Mouse (Mus musculus) kidney, adult 2 months (tissue): ENCODE results near the gene Cldn12. TPM values are rescaled to one million over a fixed set of nuclear protein-coding genes. Genes with fewer than 3 reads are reported as not detected.

Source experiments
- DNase-seq: peaks from one replicate; pipeline ENCODE4 v3.0.0; 2021
- H3K27ac ChIP-seq: fragments of 200-500 bp; 2 replicates; pipeline ENCODE4 v1.5.1; 2012; ENCODE audit warnings: low read depth, low read length, control low read depth, inconsistent platforms; ENCODE audit not compliant: insufficient read depth
- H3K27me3 ChIP-seq: fragments of 200-500 bp; replicated peaks from 2 replicates; pipeline ENCODE4 v1.6.1; 2012; ENCODE audit warnings: mild to moderate bottlenecking, moderate library complexity, low read length, inconsistent platforms; ENCODE audit not compliant: control insufficient read depth, insufficient read depth
- H3K36me3 ChIP-seq: fragments of 200-500 bp; 2 replicates; pipeline ENCODE4 v1.6.1; 2012; ENCODE audit warnings: mild to moderate bottlenecking, moderate library complexity, low read length, inconsistent platforms; ENCODE audit not compliant: control insufficient read depth, insufficient read depth
- H3K4me1 ChIP-seq: fragments of 200-500 bp; 2 replicates; pipeline ENCODE4 v1.6.1; 2011; ENCODE audit warnings: low read length; ENCODE audit not compliant: control insufficient read depth, insufficient read depth
- H3K4me3 ChIP-seq: fragments of 200-500 bp; 2 replicates; pipeline ENCODE4 v1.5.1; 2011; ENCODE audit warnings: mild to moderate bottlenecking, low read depth, low read length, control low read depth; ENCODE audit not compliant: insufficient read depth
- CTCF ChIP-seq: fragments of 200-500 bp; conservative IDR thresholded peaks from 2 replicates; pipeline ENCODE4 v1.5.1; 2011; ENCODE audit warnings: low read depth, mild to moderate bottlenecking, control low read depth, low read length, moderate library complexity, mixed read lengths; ENCODE audit not compliant: insufficient read depth, insufficient read length
- POLR2A ChIP-seq: fragments of 200-500 bp; IDR thresholded peaks from one replicate; pipeline ENCODE4 v1.6.1; 2011; ENCODE audit warnings: low read depth, low read length, control low read depth
- WGBS: fragments of 180-500 bp; shearing (Covaris S2); methylation state at CpG from one replicate; pipeline ENCODE4 v1.1.7; 2018; 5-methylcytosine and 5-hydroxymethylcytosine counted together
- polyA plus RNA-seq: library from polyadenylated mRNA; depleted of rRNA; stranded (reverse); fragments of >200 nt; gene quantifications from 2 replicates; pipeline ENCODE4 v1.2.3, GENCODE M21; 2012

Gene Cldn12
- polyA plus RNA-seq, 1 experiment: 63.4 TPM

GRCm38 (mm10) chr5:5510304-5510887, 4.4 kb downstream of the Cldn12 start:
- Histone ChIP-seq H3K36me3 (peaks cover 4% of the 10 kb centered on the region; the same call in 1 of the 2 replicates), H3K4me1 (no peaks in the 10 kb centered on the region), H3K27ac (no peak overlapping the region), H3K27me3 (no peaks in the 10 kb centered on the region), H3K4me3 (no peak overlapping the region)
- DNase-seq: peak; percentile 28
- no peak for TF ChIP-seq POLR2A
- no peak for TF ChIP-seq CTCF
- 41% methylated on average over 10 of the region's 10 CpGs for WGBS

GRCm38 (mm10) chr5:5508231-5508630, 6.5 kb downstream of the Cldn12 start:
- no peak for DNase-seq
- 87% methylated on average over 10 of the region's 10 CpGs for WGBS
- no peak overlapping the region for H3K4me3 ChIP-seq
- no peak overlapping the region for H3K27ac ChIP-seq
- H3K27me3 ChIP-seq: no peaks in the 10 kb centered on the region
- peaks cover 4% of the 10 kb centered on the region; the same call in 1 of the 2 replicates for H3K36me3 ChIP-seq
- H3K4me1 ChIP-seq: no peaks in the 10 kb centered on the region
- TF ChIP-seq CTCF (no peak), POLR2A (no peak)

- no peaks in the 10 kb centered on the region for H3K27me3 ChIP-seq
- no peaks in the 10 kb centered on the region for H3K4me1 ChIP-seq
- H3K4me3 ChIP-seq: no peak overlapping the region
- DNase-seq: peak; percentile 79
- peaks cover 4% of the 10 kb centered on the region; the same call in 1 of the 2 replicates for H3K36me3 ChIP-seq
- 46% methylated on average over 20 of the region's 20 CpGs for WGBS
- TF ChIP-seq CTCF (peak; percentile 77), POLR2A (no peak)
- no peak overlapping the region for H3K27ac ChIP-seq
Observed at GRCm38 (mm10) chr5:5507701-5508225, 7.0 kb downstream of the Cldn12 start.

GRCm38 (mm10) chr5:5504456-5504855, 10.3 kb downstream of the Cldn12 start:
- Histone ChIP-seq H3K4me1 (no peaks in the 10 kb centered on the region), H3K27me3 (no peaks in the 10 kb centered on the region), H3K27ac (no peak overlapping the region), H3K4me3 (no peak overlapping the region), H3K36me3 (peaks cover 4% of the 10 kb centered on the region; the same call in 1 of the 2 replicates)
- 83% methylated on average over 13 of the region's 13 CpGs for WGBS
- no peak for TF ChIP-seq CTCF
- no peak for TF ChIP-seq POLR2A
- no peak for DNase-seq

- no peak for DNase-seq
- H3K27ac ChIP-seq: no peak overlapping the region
- H3K27me3 ChIP-seq: no peaks in the 10 kb centered on the region
- H3K4me3 ChIP-seq: no peak overlapping the region
- H3K4me1 ChIP-seq: no peaks in the 10 kb centered on the region
- 67% methylated on average over 4 of the region's 4 CpGs for whole genome bisulfite sequencing
- peaks cover 4% of the 10 kb centered on the region; the same call in 1 of the 2 replicates for H3K36me3 ChIP-seq
- TF ChIP-seq CTCF: no peak
- no peak for TF ChIP-seq POLR2A
Observed at GRCm38 (mm10) chr5:5503381-5503780, 11.4 kb downstream of the Cldn12 start.

- no peak overlapping the region for H3K27ac ChIP-seq
- H3K27me3 ChIP-seq: no peaks in the 10 kb centered on the region
- no peak overlapping the region for H3K4me3 ChIP-seq
- H3K36me3 ChIP-seq: peaks cover 2% of the 10 kb centered on the region; the same call in 1 of the 2 replicates
- H3K4me1 ChIP-seq: no peaks in the 10 kb centered on the region
- WGBS: 65% methylated on average over 2 of the region's 2 CpGs
- no peak for DNase-seq
- TF ChIP-seq POLR2A (no peak), CTCF (no peak)
Observed at GRCm38 (mm10) chr5:5501583-5501982, 13.2 kb downstream of the Cldn12 start.

GRCm38 (mm10) chr5:5496393-5496792, 18.4 kb downstream of the Cldn12 start:
- WGBS: 21% methylated on average over 3 of the region's 3 CpGs
- Histone ChIP-seq H3K27me3 (no peaks in the 10 kb centered on the region), H3K27ac (no peak overlapping the region), H3K4me3 (no peak overlapping the region), H3K36me3 (no peaks in the 10 kb centered on the region), H3K4me1 (no peaks in the 10 kb centered on the region)
- TF ChIP-seq CTCF: no peak
- TF ChIP-seq POLR2A: no peak
- DNase-seq: no peak

- DNase-seq: no peak
- no peaks in the 10 kb centered on the region for H3K36me3 ChIP-seq
- WGBS: 83% methylated on average over 4 of the region's 4 CpGs
Observed at GRCm38 (mm10) chr5:5495042-5495441, 19.7 kb downstream of the Cldn12 start.

More at GRCm38 (mm10) chr5:5495042-5495441, 19.7 kb downstream of the Cldn12 start:
- no peak for TF ChIP-seq CTCF
- TF ChIP-seq POLR2A: no peak
- H3K27ac ChIP-seq: no peak overlapping the region
- no peaks in the 10 kb centered on the region for H3K27me3 ChIP-seq
- H3K4me1 ChIP-seq: no peaks in the 10 kb centered on the region
- H3K4me3 ChIP-seq: no peak overlapping the region
